Mouse (Mus musculus) lung, postnatal 10 days (tissue): ENCODE data around the gene Ugt1a7c.

Source experiments
- DNase-seq: peaks from one replicate; pipeline ENCODE4 v3.0.0; 2021

Gene Ugt1a7c

GRCm38 (mm10) chr1:88264869-88265240, 170.0 kb downstream of the Ugt1a7c start:
- peak; percentile 56 for DNase-seq

GRCm38 (mm10) chr1:88266123-88266522, 171.3 kb downstream of the Ugt1a7c start:
- no peak for DNase-seq

- DNase-seq: no peak
These were observed 172.6 kb downstream of the Ugt1a7c start for GRCm38 (mm10) chr1:88267489-88267888.

GRCm38 (mm10) chr1:88268070-88268469, 173.2 kb downstream of the Ugt1a7c start:
- DNase-seq: no peak
